Comparison of ENCODE assay signal across 25 mouse cellular contexts in the genomic region with DNA sequence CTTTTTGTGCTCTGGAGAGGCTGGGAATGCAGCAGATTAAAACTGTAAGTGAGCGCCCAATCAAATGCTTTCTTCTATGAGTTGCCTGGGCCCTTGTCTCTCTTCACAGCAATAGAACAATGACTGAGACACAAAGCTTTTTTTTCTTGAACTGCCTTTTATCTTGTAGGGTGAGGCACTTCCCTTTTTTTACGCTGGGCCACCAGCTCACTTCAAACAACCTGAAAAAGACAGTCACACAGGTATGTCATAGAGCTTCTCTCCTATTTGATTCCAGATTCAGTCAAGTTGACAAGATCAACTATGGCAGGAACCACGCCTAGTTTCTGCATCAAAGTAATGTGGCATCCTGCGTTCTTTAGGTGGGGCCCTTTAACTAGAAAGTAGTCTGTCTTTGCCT.
DNase-seq lines count a peak whose midpoint lies in the region; ATAC-seq and TF ChIP-seq lines count a peak whose summit lies in the region.
"Had no signal": no experiment of that assay in that cellular context is flagged by ENCODE, and none has a peak within 500 bp of the region (broad histone marks: within the 10 kb centered on the region; RNA-seq: fewer than 3 reads in every experiment).

No protein-coding gene starts in this region.

- WGBS in forebrain, postnatal 0 days = 79% methylated on average over 4 of the region's 4 CpGs
- 91% methylated on average over 4 of the region's 4 CpGs for WGBS in hindbrain, embryonic 11.5 days

- no peak overlapping the region for H3K4me3 ChIP-seq in ES-E14 (ENCODE audit: insufficient read depth in 1 of 2, low read depth in 1 of 2, low read length in 2 of 2, poor library complexity in 1 of 2, severe bottlenecking in 1 of 2)
- no peak overlapping the region for H3K4me3 ChIP-seq in forebrain, postnatal 0 days (ENCODE audit: low read depth, low read length)
- H3K4me3 ChIP-seq in hindbrain, embryonic 11.5 days (ENCODE audit: low read depth, low read length) = no peak overlapping the region
- H3K4me3 ChIP-seq: forebrain, embryonic 10.5 days; forebrain, embryonic 13.5 days; gastrocnemius, adult 2 months; heart, embryonic 13.5 days; hindbrain, embryonic 12.5 days; intestine, embryonic 15.5 days had no signal

- peak; percentile 9 for DNase-seq in ES-CJ7 (ENCODE audit: low read depth, low spot score)
- DNase-seq in ES-E14 (ENCODE audit: low read depth, low spot score) = no peak
- DNase-seq in R1 (ENCODE audit: low read depth, low spot score) = peak; percentile 47
- DNase-seq in forebrain, postnatal 0 days = no peak
- no peak for DNase-seq in hindbrain, embryonic 11.5 days (ENCODE audit: low spot score)
- DNase-seq: adrenal gland, postnatal 10 days; adrenal gland, postnatal 36 days; cerebellum, adult 18-20 months; cerebellum, adult 9-10 months; cerebellum, postnatal 14 days; gastrocnemius, adult 2 months; gastrocnemius, postnatal 14 days; heart, adult 18-20 months; heart, postnatal 14 days; heart, postnatal 4 days; kidney, adult 11 months had no signal

- H3K4me1 ChIP-seq in ES-E14 (ENCODE audit: control insufficient read depth in 2 of 2, insufficient read depth in 2 of 2, low read length in 2 of 2, poor library complexity in 1 of 2) = no peaks in the 10 kb centered on the region
- H3K4me1 ChIP-seq in forebrain, postnatal 0 days (ENCODE audit: insufficient read depth) = no peaks in the 10 kb centered on the region
- no peaks in the 10 kb centered on the region for H3K4me1 ChIP-seq in hindbrain, embryonic 11.5 days (replicated peaks; ENCODE audit: control insufficient read depth, insufficient read depth, low read length)
- H3K4me1 ChIP-seq: forebrain, embryonic 10.5 days; forebrain, embryonic 13.5 days; hindbrain, embryonic 12.5 days; intestine, embryonic 15.5 days had no signal

- no peak overlapping the region for H3K9ac ChIP-seq in ES-E14 (ENCODE audit: insufficient read depth, low read depth, low read length, poor library complexity, severe bottlenecking)
- no peak overlapping the region for H3K9ac ChIP-seq in forebrain, postnatal 0 days
- no peak overlapping the region for H3K9ac ChIP-seq in hindbrain, embryonic 11.5 days (ENCODE audit: low read depth, low read length)
- H3K9ac ChIP-seq: forebrain, embryonic 13.5 days; heart, embryonic 13.5 days; hindbrain, embryonic 12.5 days; intestine, embryonic 15.5 days had no signal

- in situ Hi-C loops in ES-E14 (cut with MboI; ENCODE audit: low sequenced_read_pairs in 2 of 2, unreplicated experiment in 2 of 2) = no loop called here

- ATAC-seq in forebrain, postnatal 0 days = no peak
- no peak for ATAC-seq in monocyte, adult 5-6 weeks (replicated peaks; ENCODE audit: insufficient number of reproducible peaks, low FRiP score, low TSS enrichment, poor library complexity, severe bottlenecking)
- no peak for ATAC-seq in hindbrain, embryonic 11.5 days (ENCODE audit: low FRiP score)
- ATAC-seq: forebrain, embryonic 13.5 days; forebrain, embryonic 16.5 days; hindbrain, embryonic 16.5 days; intestine, embryonic 15.5 days; Patski had no signal

- no peak for TF ChIP-seq CTCF in forebrain, postnatal 0 days (IDR thresholded peaks at IDR 0.05; ENCODE audit: low read depth)

- H3K36me3 ChIP-seq in ES-E14 (ENCODE audit: control insufficient read depth, insufficient read depth, low read length, poor library complexity, severe bottlenecking) = no peaks in the 10 kb centered on the region
- H3K36me3 ChIP-seq in forebrain, postnatal 0 days (ENCODE audit: insufficient read depth) = no peaks in the 10 kb centered on the region
- H3K36me3 ChIP-seq in hindbrain, embryonic 11.5 days (ENCODE audit: control insufficient read depth, insufficient read depth, low read length) = no peaks in the 10 kb centered on the region
- H3K36me3 ChIP-seq: forebrain, embryonic 10.5 days; heart, embryonic 13.5 days; hindbrain, embryonic 12.5 days; intestine, embryonic 15.5 days had no signal

- H3K27ac ChIP-seq in ES-E14 (ENCODE audit: insufficient read depth, low read depth, low read length, poor library complexity, severe bottlenecking) = no peak overlapping the region
- H3K27ac ChIP-seq in forebrain, postnatal 0 days (ENCODE audit: low read depth, low read length) = no peak overlapping the region
- no peak overlapping the region for H3K27ac ChIP-seq in hindbrain, embryonic 11.5 days (ENCODE audit: low read depth, low read length)
- H3K27ac ChIP-seq: forebrain, embryonic 10.5 days; forebrain, embryonic 13.5 days; gastrocnemius, adult 2 months; heart, embryonic 13.5 days; hindbrain, embryonic 12.5 days; intestine, embryonic 15.5 days had no signal

- H3K4me2 ChIP-seq in forebrain, postnatal 0 days (ENCODE audit: low read depth) = no peak overlapping the region
- H3K4me2 ChIP-seq in hindbrain, embryonic 11.5 days (replicated peaks; ENCODE audit: low read depth, low read length) = no peak overlapping the region
- H3K4me2 ChIP-seq: forebrain, embryonic 13.5 days; heart, embryonic 13.5 days; hindbrain, embryonic 12.5 days; intestine, embryonic 15.5 days had no signal

- H3K27me3 ChIP-seq in forebrain, postnatal 0 days (ENCODE audit: insufficient read depth, low read length) = no peaks in the 10 kb centered on the region
- no peaks in the 10 kb centered on the region for H3K27me3 ChIP-seq in hindbrain, embryonic 11.5 days (ENCODE audit: control insufficient read depth, insufficient read depth, low read length)
- H3K27me3 ChIP-seq: forebrain, embryonic 13.5 days; heart, embryonic 13.5 days; hindbrain, embryonic 12.5 days; intestine, embryonic 15.5 days; Patski had no signal

- no peaks in the 10 kb centered on the region for H3K9me3 ChIP-seq in ES-E14 (ENCODE audit: control insufficient read depth, insufficient read depth, low read depth, low read length)
- H3K9me3 ChIP-seq in forebrain, postnatal 0 days (ENCODE audit: low read length) = no peaks in the 10 kb centered on the region
- no peaks in the 10 kb centered on the region for H3K9me3 ChIP-seq in hindbrain, embryonic 11.5 days (ENCODE audit: control insufficient read depth, low read length)
- H3K9me3 ChIP-seq: forebrain, embryonic 10.5 days; forebrain, embryonic 13.5 days; heart, embryonic 13.5 days; hindbrain, embryonic 12.5 days; intestine, embryonic 15.5 days had no signal

TF ChIP-seq in ES-E14, 5 proteins besides CTCF, POLR2A, EP300 and RAD21:
- TF ChIP-seq MAFK (IDR thresholded peaks at IDR 0.05; ENCODE audit: insufficient read depth, low read depth, low read length) = no peak
- TF ChIP-seq ZNF384 (IDR thresholded peaks at IDR 0.05; ENCODE audit: low read depth, low read length) = peak; percentile 72; the same call in 1 of the 2 replicates
TF ChIP-seq in ES-E14: peak in this region for 1.

Comparison
In these comparisons a context has a peak if more than half of its experiments do, and no peak if none do; other contexts are left out.
1. DNase-seq: peak in ES-CJ7 (single experiment) and R1 (single experiment); none in ES-E14 (single experiment), forebrain, postnatal 0 days (single experiment) and hindbrain, embryonic 11.5 days (single experiment).